Mouse (Mus musculus) liver, embryonic 14.5 days (tissue): ENCODE measurements at regions not wholly inside any gene's neighbourhood (a gene's known extent, or its start where the extent isn't known, plus 50 kb on each side); places are given as distances from the start of the nearest gene placed in this dataset.

Experiments used
- CTCF ChIP-seq: IDR thresholded peaks from 2 replicates; pipeline ENCODE4 v1.5.1; 2016; ENCODE audit warnings: antibody characterized with exemption, low read depth, control low read depth
- EP300 ChIP-seq: IDR thresholded peaks from 2 replicates; pipeline ENCODE4 v1.6.1; 2016; ENCODE audit warnings: antibody characterized with exemption, low read depth

GRCm38 (mm10) chr1:190230866-190231265 is 60.4 kb upstream of the Prox1 start:
- no peak for TF ChIP-seq CTCF
- TF ChIP-seq EP300: no peak
